Mouse (Mus musculus) lung, embryonic 16.5 days (tissue): Measurements from ENCODE around the gene Bud23. TPM values are rescaled to one million over a fixed set of nuclear protein-coding genes. Genes with fewer than 3 reads are reported as not detected.
A peak's percentile ranks its signal among the peaks of the same experiment; 100 is the strongest.

ENCODE experiments used
- ATAC-seq: fragments of 200-750 bp; cut with Nextera tagmentation; 2 replicates; pipeline ENCODE4 v1.8.0; 2017; ENCODE audit warnings: low read depth, mild to moderate bottlenecking, moderate library complexity
- H3K27ac ChIP-seq: fragments of 300-500 bp; sonication (generic); 2 replicates; pipeline ENCODE4 v1.5.1; 2014; ENCODE audit warnings: mild to moderate bottlenecking, control low read depth, low read length
- H3K27me3 ChIP-seq: fragments of 300-500 bp; sonication (generic); 2 replicates; pipeline ENCODE4 v1.6.1; 2014; ENCODE audit warnings: low read depth, low read length, mixed read lengths; ENCODE audit not compliant: control insufficient read depth, insufficient read depth
- H3K36me3 ChIP-seq: fragments of 300-500 bp; sonication (generic); 2 replicates; pipeline ENCODE4 v1.6.1; 2014; ENCODE audit warnings: low read length; ENCODE audit not compliant: control insufficient read depth, insufficient read depth
- H3K4me1 ChIP-seq: fragments of 300-500 bp; sonication (generic); replicated peaks from 2 replicates; pipeline ENCODE4 v1.6.1; 2014; ENCODE audit warnings: low read length, mixed read lengths; ENCODE audit not compliant: control insufficient read depth, insufficient read depth
- H3K4me2 ChIP-seq: fragments of 300-500 bp; sonication (generic); 2 replicates; pipeline ENCODE4 v1.6.1; 2014; ENCODE audit warnings: low read depth, low read length, control low read depth
- H3K4me3 ChIP-seq: fragments of 300-500 bp; sonication (generic); 2 replicates; pipeline ENCODE4 v1.5.1; 2014; ENCODE audit warnings: mild to moderate bottlenecking, low read length, control low read depth
- H3K9ac ChIP-seq: fragments of 300-500 bp; sonication (generic); 2 replicates; pipeline ENCODE4 v1.6.1; 2014; ENCODE audit warnings: low read length, control low read depth
- H3K9me3 ChIP-seq: fragments of 300-500 bp; sonication (generic); 2 replicates; pipeline ENCODE4 v1.6.1; 2016; ENCODE audit warnings: low read length; ENCODE audit not compliant: control insufficient read depth
- WGBS: fragments of 180-500 bp; shearing (Covaris S2); extraction: QIAGEN DNeasy Blood & Tissue Kit; methylation state at CpG from one replicate; pipeline ENCODE4 v1.1.7; 2014; 5-methylcytosine and 5-hydroxymethylcytosine counted together
- polyA plus RNA-seq: library from polyadenylated mRNA; unstranded; fragments of >200 nt; fragmentation: Nextera tagmentation; extraction: Ambion mirVana; gene quantifications from 2 replicates; pipeline ENCODE4 v1.2.1, GENCODE M21; 2015

Gene Bud23
- polyA plus RNA-seq, 1 experiment from 2014 or later, result 110 TPM

DNA sequence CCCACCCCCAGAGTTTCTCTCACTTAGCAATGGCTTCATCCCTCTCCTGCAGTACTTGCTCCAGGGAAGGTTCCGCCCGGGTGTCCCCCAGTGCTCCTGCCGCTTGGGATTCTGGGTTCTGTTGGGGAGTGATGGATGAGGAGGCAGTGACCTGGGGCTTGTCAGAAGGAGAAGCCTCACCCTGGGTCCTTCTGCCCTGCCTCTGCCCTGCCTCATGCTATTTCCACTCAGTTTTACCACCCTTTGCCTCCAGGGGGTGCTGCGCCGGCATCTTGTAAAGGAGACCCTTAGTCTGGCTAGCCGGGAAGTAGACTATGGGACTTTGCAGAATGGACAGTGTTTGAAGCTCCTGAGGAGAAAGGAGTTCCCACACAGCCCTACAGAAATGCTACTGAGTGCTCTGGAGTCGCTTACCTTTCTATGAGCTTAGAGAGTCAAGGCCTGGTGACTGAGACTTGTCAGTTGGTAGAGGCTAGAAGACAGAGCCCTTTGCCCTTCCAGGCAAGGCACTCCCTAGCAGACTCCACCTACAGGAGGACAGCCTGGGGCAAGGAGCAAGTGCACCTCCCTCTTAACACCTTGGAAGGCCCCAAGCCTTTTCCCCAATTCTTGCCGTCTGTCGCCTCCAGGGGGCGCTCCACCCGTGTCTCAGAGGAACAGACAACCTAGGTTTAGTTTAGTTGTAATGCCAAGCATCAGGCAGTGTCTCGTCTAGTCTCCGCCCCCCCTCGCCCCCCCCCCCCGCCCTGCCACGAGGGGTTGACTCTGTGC lies 51.9 kb downstream of the Bud23 start:
- Histone ChIP-seq H3K27me3 (no peaks in the 10 kb centered on the region), H3K4me3 (peak overlapping the region; percentile 28), H3K36me3 (no peaks in the 10 kb centered on the region), H3K9me3 (no peaks in the 10 kb centered on the region), H3K9ac (peak overlapping the region; percentile 33), H3K4me2 (peak overlapping the region; percentile 45), H3K27ac (peak overlapping the region; percentile 41), H3K4me1 (peaks cover 22% of the 10 kb centered on the region)
- ATAC-seq, result no peak
- WGBS, result 7% methylated on average over 14 of the region's 16 CpGs

DNA sequence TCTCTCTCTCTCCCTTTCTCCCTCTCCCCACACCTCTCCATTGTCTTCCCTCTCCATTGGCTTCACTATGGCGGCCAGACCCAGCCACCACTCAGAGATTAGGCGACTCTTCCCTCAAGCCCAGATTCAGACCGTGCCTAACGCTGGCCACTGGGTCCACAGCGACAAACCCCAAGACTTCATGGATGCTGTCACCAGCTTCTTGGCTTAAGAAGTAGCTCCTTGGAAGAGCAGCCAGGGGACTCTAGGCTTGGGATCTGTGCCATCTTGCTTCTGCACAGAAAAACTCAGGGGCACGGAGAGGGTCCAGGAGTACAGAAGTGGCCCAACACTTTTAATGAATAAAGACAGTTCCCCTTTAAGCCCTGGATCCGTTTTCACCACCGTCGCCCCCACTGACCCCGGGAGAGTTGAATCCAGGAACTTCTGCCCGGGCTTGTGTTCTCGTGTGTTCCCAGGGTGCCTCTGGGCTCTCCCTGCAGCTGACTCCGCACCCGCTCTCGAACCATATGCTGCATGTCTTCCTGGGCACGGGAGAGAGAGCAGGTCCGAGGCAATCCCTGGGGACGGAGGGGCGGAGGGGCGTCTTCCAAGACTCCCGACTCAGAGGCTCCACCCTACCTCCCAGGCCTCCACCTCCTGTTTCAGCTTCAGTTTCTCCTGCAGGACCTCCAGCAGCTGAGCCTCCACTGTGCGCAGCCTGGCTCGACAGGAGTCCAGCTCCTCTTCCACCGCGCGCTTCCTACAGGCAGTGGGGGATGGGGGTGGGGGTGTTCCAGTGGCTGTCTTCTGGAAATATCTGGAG lies 52.7 kb downstream of the Bud23 start:
- H3K36me3 ChIP-seq, result no peaks in the 10 kb centered on the region
- peak overlapping the region; percentile 41; the same call in 1 of the 2 replicates for H3K27ac ChIP-seq
- peak overlapping the region; percentile 33 for H3K9ac ChIP-seq
- 30% methylated on average over 26 of the region's 26 CpGs for WGBS
- H3K9me3 ChIP-seq, result no peaks in the 10 kb centered on the region
- H3K27me3 ChIP-seq, result no peaks in the 10 kb centered on the region
- H3K4me1 ChIP-seq, result peaks cover 22% of the 10 kb centered on the region
- H3K4me3 ChIP-seq, result peak overlapping the region; percentile 28
- peak overlapping the region; percentile 45 for H3K4me2 ChIP-seq
- ATAC-seq, result no peak

GRCm38 (mm10) chr5:135010841-135011743 lies 53.7 kb downstream of the Bud23 start:
- no peak overlapping the region for H3K4me2 ChIP-seq
- no peak overlapping the region for H3K27ac ChIP-seq
- H3K9me3 ChIP-seq, result no peaks in the 10 kb centered on the region
- no peak overlapping the region for H3K9ac ChIP-seq
- ATAC-seq, result no peak
- no peaks in the 10 kb centered on the region for H3K27me3 ChIP-seq
- H3K36me3 ChIP-seq, result no peaks in the 10 kb centered on the region
- H3K4me3 ChIP-seq, result no peak overlapping the region
- WGBS, result 78% methylated on average over 25 of the region's 25 CpGs
- H3K4me1 ChIP-seq, result peaks cover 22% of the 10 kb centered on the region

- no peaks in the 10 kb centered on the region for H3K27me3 ChIP-seq
Observed at GRCm38 (mm10) chr5:135010320-135010709, 54.4 kb downstream of the Bud23 start.

DNA sequence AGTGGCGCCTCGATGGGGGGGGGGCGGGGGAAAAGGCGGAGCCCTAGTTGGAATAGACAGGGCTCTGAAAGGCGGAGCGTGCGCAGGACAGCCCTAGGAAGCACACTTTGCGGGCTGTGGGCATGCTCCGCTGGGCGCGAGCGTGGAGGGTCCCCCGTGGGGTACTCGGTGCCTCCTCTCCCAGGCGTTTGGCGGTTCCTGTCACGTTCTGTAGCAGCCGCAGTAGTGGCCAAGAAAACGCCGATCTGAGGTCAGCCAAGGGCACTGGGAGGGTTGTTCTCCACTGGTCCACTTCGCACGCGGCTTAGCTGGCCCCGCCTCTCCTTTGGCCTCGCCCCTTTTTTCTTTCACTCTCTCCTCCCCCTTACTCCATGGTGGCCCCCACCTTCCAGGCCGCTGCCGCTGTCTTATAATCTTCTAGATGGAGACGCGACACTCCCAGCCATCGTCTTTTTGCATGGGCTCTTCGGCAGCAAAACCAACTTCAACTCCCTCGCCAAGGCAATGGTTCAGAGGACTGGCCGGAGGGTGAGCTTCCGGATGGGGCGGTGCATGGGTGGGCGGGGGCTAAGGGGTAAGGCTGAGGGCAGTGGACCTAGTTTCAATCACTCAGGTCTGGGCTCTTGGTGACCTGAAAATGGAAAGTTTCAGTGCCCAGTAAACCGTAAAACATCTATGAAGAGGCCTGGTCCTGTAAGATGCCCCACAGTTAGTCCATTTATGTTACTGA lies 55.0 kb downstream of the Bud23 start:
- ATAC-seq, result peak; percentile 73
- H3K36me3 ChIP-seq, result no peaks in the 10 kb centered on the region
- peak overlapping the region; percentile 73 for H3K9ac ChIP-seq
- no peaks in the 10 kb centered on the region for H3K9me3 ChIP-seq
- peak overlapping the region; percentile 68 for H3K4me3 ChIP-seq
- H3K4me1 ChIP-seq, result peaks cover 22% of the 10 kb centered on the region
- under 1% methylated on average over 32 of the region's 37 CpGs for WGBS
- no peaks in the 10 kb centered on the region for H3K27me3 ChIP-seq
- peak overlapping the region; percentile 73 for H3K4me2 ChIP-seq
- H3K27ac ChIP-seq, result peak overlapping the region; percentile 99

More at GRCm38 (mm10) chr5:135010320-135010709, 54.4 kb downstream of the Bud23 start:
- Histone ChIP-seq H3K9me3 (no peaks in the 10 kb centered on the region), H3K4me3 (peak overlapping the region; percentile 68), H3K4me1 (peaks cover 22% of the 10 kb centered on the region), H3K36me3 (no peaks in the 10 kb centered on the region), H3K4me2 (peak overlapping the region; percentile 73), H3K27ac (peak overlapping the region; percentile 99), H3K9ac (peak overlapping the region; percentile 73)
- no peak for ATAC-seq
- WGBS, result 41% methylated on average over 7 of the region's 7 CpGs

DNA sequence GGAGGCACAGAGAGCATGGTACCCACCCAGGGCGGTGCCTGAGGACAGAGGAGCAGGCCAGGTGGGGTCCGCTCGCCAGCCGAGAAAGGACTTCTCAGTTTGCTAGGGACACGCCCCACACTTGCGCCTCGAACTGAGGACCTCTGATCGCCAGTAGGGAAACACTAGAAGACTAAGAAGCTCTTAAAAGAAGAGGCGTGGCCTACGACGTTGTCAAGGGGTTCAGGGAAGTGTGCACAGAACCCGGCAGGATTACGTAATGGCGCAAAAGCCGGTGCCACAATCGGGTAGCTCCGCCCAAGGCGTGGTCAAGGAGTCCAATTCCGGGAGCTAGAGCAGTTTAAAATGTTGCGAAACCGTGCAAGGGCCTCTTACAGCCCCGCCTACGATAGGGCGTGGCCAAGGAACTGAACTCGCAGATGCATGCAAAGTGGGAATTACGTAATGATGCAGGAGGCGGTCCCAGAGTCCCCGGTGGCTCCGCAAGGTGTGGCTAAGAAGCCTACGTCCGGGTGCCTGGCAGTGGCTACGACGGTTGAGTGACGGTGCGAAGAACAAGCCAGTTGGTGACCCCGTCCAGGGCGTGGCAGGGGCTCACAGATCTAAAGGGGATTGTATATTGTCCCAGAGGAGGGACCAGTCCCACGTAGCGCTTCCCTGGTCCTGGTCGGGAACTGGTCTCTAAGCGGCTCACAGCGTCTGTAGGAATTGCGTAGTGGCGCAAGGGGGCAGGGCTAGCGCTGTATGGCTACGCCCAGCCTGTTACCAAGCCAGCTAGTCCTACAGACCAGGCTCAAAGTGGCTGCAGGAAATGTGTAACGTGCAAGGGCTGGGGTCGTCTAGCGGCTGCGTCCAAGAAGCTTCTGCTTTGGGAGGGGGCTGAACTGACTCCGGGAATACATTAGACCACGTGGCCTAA lies 55.8 kb downstream of the Bud23 start, which contains the start of gene Abhd11:
Abhd11 (plus strand) TSS at position 482 of the 919 bp plus-strand sequence.
- Histone ChIP-seq H3K9me3 (no peaks in the 10 kb centered on the region), H3K4me1 (peaks cover 22% of the 10 kb centered on the region), H3K27ac (peak within 1 kb of the TSS; percentile 99), H3K4me3 (peak within 1 kb of the TSS; percentile 68), H3K4me2 (peak within 1 kb of the TSS; percentile 73), H3K36me3 (no peaks in the 10 kb centered on the region), H3K9ac (peak within 1 kb of the TSS; percentile 73), H3K27me3 (no peaks in the 10 kb centered on the region)
- peak; percentile 84 for ATAC-seq
- WGBS, result under 1% methylated on average over 52 of the region's 52 CpGs

DNA sequence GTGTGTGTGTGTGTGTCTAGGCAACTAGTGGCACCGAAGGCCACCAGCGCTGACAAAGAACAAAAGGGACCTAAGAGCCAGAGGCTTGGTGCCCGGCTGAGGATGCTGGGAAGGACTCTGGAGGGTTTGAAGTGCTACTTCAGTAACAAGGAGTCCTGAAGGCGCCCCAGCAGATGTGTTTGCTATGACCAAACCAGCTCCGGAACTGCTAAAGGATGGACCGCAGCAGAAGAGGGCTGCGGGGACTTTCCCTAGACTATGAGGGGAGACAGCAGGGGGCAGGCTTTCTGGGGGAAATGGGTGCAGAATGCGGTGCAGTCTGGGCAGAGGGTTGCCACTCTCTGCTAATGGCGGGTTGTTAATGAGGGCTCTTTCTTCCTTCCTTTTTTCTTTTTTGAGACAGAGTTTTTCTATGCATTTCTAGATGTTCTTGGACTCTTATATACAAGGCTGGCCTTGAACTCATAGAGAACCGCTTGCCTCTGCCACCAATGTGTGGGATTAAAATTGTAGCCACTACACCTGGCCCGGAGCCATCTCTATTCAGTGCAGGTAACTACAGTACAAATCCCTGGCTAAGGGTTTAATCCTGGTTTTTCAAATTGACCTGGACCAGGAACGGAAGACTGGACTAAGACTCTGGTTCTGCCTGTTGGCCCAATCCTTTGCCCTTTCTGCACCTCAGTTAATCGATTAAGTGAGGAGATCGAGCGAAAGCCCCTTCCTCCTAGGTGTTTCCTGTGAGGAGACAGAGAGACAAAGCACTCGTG lies 56.8 kb downstream of the Bud23 start:
- Histone ChIP-seq H3K4me2 (peak overlapping the region; percentile 65), H3K4me3 (peak overlapping the region; percentile 68), H3K27me3 (no peaks in the 10 kb centered on the region), H3K4me1 (peaks cover 21% of the 10 kb centered on the region), H3K27ac (peak overlapping the region; percentile 96), H3K9ac (peak overlapping the region; percentile 64), H3K36me3 (no peaks in the 10 kb centered on the region), H3K9me3 (no peaks in the 10 kb centered on the region)
- 25% methylated on average over 16 of the region's 16 CpGs for WGBS
- ATAC-seq, result peak; percentile 8
